Mouse (Mus musculus) cerebellum, adult 11 months (tissue): ENCODE measurements around the gene Ncln.

Experiments
- DNase-seq: peaks from one replicate; pipeline ENCODE4 v3.0.0; 2022

Gene Ncln

GRCm38 (mm10) chr10:81486496-81486895 lies 9.7 kb downstream of the Ncln start:
- DNase-seq, result no peak

DNA sequence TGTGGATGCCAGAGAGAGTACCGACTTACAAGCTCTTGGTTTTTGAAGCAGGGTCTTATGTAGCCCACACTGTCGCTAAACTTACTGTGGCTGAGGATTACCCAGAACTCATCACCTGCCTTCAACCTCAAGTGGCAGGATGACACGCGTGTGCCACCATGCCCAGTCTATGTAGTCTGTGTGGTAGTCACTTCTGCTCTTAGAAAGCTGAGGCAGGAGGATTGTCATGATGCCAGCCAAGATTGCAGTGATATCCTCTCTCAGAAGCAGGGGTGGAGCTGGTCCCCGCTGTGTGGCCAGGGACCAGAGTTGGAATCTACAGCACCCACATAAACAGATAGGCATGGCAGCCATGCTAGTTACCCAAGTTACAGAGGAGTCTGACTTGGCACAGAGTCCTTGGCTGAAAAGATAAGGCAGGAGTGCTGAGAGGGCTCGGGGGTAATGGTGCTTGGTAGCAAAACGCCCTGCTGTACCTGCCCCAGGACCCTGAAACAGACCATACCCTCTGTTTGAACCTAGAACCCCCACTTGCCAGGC lies 10.6 kb downstream of the Ncln start:
- DNase-seq, result no peak

DNA sequence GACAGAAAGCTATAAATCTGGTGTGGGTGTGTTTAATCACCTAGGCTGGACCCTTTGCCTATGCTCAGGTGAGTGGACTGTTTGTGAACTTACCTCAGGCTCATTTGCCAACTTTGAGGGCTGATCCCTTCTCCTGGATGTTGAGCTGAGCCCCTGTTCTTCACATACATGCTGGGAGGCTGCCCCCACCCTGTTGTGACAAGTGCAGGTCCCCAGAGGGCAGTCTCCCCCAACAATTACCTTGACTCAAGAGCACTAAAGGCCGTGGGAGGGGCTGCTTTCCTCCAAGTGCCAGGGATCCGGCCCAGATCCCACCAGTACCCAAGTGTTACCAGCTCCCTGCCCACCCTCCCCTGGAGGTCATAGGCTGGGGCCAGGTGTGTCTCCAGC lies 11.1 kb downstream of the Ncln start:
- no peak for DNase-seq

GRCm38 (mm10) chr10:81484441-81485059 lies 11.6 kb downstream of the Ncln start:
- no peak for DNase-seq

GRCm38 (mm10) chr10:81483983-81484382 lies 12.2 kb downstream of the Ncln start:
- no peak for DNase-seq

DNA sequence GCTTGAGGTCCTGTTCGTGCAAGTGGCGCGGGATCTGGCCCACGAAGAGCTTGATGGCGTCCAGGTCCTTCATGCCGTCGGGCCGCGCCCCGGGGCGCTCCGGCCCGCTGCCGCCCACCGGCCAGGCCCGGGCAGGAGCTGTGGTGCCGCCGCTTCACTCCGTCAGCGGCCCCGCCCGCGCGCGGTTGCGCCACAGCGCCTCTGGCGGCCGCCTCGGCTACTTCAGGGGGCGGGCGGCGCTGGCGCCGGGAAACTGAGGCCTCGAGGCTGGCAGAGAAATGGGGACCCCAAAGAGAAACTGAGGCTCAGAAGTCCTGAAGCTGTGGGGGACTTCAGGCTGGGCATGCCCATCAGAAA lies 13.7 kb downstream of the Ncln start, which contains the start of gene Celf5:
TSS of gene Celf5 (minus strand) at position 177 of the 357 bp plus-strand sequence.
- peak; percentile 70 for DNase-seq

DNA sequence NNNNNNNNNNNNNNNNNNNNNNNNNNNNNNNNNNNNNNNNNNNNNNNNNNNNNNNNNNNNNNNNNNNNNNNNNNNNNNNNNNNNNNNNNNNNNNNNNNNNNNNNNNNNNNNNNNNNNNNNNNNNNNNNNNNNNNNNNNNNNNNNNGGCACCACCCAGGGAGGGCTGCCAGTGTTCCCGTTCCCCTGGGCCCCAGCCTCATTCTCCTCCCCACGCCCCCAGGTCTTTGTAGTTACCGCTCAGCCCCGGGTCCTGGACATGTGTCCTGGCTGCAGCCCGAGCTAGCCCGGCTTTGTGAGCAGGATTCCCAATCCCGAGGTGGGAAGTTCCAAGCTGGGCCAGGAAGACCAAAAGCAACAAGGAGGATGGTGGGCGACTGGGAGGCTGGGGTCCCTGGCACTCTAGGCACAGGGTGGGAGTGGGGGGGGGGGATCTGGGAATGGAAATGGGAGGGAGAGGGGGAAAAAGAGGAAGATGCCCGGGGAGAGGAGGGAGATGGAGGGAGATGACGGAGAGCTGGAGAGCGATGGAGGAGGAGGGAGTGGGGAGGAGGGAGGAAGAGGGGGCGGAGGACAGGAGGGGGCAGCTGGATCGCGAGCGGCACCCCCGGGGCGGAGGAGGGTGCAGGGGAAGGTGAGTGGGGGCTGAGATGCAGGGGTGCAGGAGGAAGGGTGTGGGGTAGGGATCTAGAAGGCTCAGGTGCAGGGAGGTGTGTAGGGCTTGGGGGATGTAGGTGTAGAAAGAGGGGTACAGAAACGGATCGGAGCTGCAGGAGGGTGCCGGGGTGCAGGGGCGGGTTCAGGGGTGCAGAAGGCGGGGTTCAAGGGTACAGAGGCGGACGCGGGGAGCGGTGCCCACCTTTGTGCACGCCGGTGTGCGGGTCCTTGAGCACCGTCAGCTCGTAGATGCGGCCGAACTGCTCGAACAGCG lies 14.3 kb downstream of the Ncln start:
- DNase-seq, result no peak

- no peak for DNase-seq
These were observed 21.7 kb downstream of the Ncln start for GRCm38 (mm10) chr10:81474461-81474860.

- DNase-seq, result no peak
These were observed 23.2 kb downstream of the Ncln start for GRCm38 (mm10) chr10:81473003-81473451.

- DNase-seq, result no peak
These were observed 23.7 kb downstream of the Ncln start for GRCm38 (mm10) chr10:81472403-81473002.

GRCm38 (mm10) chr10:81470454-81470853 lies 25.7 kb downstream of the Ncln start:
- DNase-seq, result no peak

- no peak for DNase-seq
These were observed 26.9 kb downstream of the Ncln start for GRCm38 (mm10) chr10:81469253-81469652.

DNA sequence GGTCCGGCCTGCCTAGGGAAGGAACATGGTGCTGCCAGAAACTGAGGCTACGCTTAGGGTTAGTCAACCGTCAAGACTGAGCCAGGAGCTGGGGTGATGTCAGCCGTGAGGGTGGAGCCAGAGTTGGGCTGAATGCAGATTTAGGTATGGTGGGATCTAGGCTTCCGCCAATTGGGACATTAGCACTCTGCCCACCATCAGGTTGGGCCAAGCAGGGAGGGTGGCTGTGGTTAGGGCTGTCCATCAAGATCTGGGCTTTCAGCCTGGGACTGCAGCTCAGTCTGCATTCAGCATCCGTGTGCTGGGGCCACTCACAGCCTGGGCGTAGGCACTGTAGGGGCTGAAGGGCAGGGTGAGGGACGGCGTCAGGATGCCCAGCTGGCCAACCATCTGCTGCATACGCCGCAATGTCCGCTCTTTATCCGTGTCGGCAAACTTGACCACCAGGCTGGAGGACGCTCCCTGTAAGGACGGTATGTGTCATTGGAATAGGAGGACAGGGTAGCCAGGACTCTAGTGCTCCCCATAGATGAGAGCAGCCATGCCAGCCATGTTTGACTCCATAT lies 28.4 kb downstream of the Ncln start:
- DNase-seq, result no peak

DNA sequence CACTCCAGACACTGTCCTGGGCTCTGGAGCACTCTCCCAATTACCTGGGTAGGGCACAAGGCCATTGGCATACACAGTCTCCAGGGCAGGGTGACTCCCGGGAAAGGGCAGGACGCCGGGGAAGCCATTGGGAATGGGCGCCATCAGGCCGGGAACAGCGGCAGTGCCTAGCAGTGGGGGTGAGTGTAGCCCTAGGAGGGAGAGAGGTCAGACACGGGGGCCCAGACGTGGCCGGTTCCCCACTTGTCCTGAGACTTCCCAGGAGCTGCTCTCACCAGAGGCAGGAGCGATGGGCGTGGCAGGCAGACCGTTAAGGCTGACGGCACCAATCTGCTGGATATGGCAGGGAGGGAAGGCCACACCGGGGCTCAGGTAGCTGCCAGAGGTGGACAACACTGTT lies 29.3 kb downstream of the Ncln start:
- no peak for DNase-seq

- DNase-seq, result no peak
These were observed 30.1 kb downstream of the Ncln start for GRCm38 (mm10) chr10:81466066-81466465.

- no peak for DNase-seq
These were observed 30.9 kb downstream of the Ncln start for GRCm38 (mm10) chr10:81465265-81465645.

- peak; percentile 54 for DNase-seq
These were observed 31.6 kb downstream of the Ncln start for GRCm38 (mm10) chr10:81464405-81465264.

DNA sequence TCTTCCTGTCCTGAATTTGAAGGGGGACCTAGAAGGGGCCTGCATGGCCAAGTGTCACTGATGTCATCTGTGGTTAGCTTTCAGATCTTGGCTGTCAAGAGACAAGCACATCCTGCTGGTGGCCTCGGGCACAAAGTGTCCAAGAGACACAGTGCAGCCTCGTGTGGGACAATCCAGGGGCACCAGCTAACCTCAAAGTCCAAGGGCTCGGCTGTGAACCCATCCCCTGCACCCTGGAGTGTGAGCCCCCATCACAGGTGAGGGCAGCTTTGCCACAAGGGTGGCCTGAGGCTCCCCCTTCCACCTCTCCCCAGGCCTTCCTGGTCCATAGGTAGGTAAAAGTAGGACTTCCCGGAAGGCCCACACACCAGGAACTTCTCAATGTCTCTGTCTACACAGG lies 32.7 kb downstream of the Ncln start:
- no peak for DNase-seq

GRCm38 (mm10) chr10:81462917-81463316 lies 33.3 kb downstream of the Ncln start:
- no peak for DNase-seq

- no peak for DNase-seq
These were observed 33.8 kb downstream of the Ncln start for GRCm38 (mm10) chr10:81462415-81462804.

DNA sequence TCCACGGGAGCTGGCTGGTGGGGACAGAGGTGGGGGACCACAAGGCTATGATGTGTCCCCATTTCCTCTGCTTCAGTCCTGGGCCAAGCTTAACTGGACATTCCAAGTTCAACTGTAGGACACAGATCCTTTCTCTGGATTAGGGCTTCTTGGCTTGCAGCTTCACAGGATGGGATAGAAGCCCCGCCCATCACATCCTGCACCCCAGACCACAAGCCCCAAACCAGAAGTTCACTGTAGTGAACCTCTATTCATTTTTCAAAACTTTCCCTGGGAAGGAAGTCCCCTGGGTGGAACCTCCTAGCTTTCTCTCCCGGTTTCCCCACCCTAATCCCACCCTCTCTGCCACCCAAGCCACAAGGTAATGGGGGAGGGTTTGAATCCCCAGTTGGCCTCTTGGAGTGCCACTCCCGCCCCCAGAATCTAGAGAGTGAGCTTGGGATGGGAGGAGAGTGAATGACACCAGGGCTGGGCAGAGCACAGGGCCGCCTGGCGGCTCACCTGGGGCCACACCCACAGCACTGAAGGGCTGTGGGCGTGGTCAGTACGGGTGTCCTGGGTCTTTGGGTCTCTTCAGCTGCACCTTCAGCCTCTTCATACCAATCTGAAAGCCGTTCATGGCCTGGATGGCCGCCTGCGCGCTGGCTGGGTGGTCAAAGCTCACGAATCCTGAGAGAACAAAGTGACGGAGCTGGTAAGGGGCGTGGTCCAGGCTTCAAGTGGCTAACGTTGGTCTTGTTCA lies 34.3 kb downstream of the Ncln start:
- DNase-seq, result no peak

DNA sequence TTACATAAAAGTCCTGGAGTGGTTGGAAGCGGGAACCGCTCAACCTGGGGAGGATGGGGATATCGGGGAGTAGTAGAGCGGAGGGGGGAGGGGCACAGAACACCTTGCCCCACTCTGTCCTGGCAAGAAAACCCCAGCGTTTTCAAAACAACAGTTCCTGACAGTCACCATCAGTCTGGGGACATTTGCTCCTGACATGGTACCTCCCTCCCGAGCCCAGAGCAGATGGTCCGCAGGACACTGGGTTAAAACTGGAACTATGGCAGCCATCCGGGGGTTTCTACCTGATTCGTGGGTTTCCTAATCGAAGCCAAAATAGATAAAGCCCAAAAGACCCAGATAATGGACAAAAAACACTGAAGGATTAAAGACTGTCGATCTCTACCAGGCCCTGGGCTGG lies 35.2 kb downstream of the Ncln start:
- DNase-seq, result no peak
